ENCODE assay signal across 16 mouse cellular contexts in genomic region chr7:122186043-122186442, GRCm38 (mm10). TPM values are rescaled to one million over a fixed set of nuclear protein-coding genes. Genes with fewer than 3 reads are reported as not detected.
DNase-seq lines count a peak whose midpoint lies in the region; ATAC-seq and TF ChIP-seq lines count a peak whose summit lies in the region.
"Had no signal": no experiment of that assay in that cellular context is flagged by ENCODE, and none has a peak within 500 bp of the region (broad histone marks: within the 10 kb centered on the region; RNA-seq: fewer than 3 reads in every experiment).

Gene Ern2, minus strand, starts transcription at chr7:122186207.

- no peak for TF ChIP-seq CTCF in E14TG2a.4 (conservative IDR thresholded peaks at IDR 0.05; ENCODE audit: low read length)

- peak within 1 kb of the TSS; percentile 40 for H3K4me2 ChIP-seq in heart, embryonic 12.5 days
- H3K4me2 ChIP-seq in heart, embryonic 11.5 days, result no peak within 1 kb of the TSS; the same call in 1 of the 2 replicates
- peak within 1 kb of the TSS; percentile 49 for H3K4me2 ChIP-seq in hindbrain, embryonic 15.5 days
- H3K4me2 ChIP-seq in midbrain, embryonic 15.5 days, result peak within 1 kb of the TSS; percentile 34

- H3K9me3 ChIP-seq in heart, embryonic 12.5 days (replicated peaks), result no peaks in the 10 kb centered on the region
- H3K9me3 ChIP-seq in heart, embryonic 11.5 days (replicated peaks; ENCODE audit: control insufficient read depth, low read length), result no peaks in the 10 kb centered on the region
- H3K9me3 ChIP-seq in E14TG2a.4 (ENCODE audit: low read length), result no peaks in the 10 kb centered on the region
- H3K9me3 ChIP-seq in hindbrain, embryonic 15.5 days, result no peaks in the 10 kb centered on the region
- no peaks in the 10 kb centered on the region for H3K9me3 ChIP-seq in midbrain, embryonic 15.5 days
- H3K9me3 ChIP-seq: megakaryocyte, embryonic 14.5 days had no signal

- intact Hi-C loops in gastrocnemius, postnatal 36 days (cut with DNase I), result no loop called here

- H3K27ac ChIP-seq in heart, embryonic 12.5 days (ENCODE audit: poor library complexity, severe bottlenecking), result no peak within 1 kb of the TSS
- no peak within 1 kb of the TSS for H3K27ac ChIP-seq in heart, embryonic 11.5 days (ENCODE audit: low read depth, low read length)
- no peak within 1 kb of the TSS; the same call in 1 of the 2 replicates for H3K27ac ChIP-seq in hindbrain, embryonic 15.5 days (replicated peaks)
- no peak within 1 kb of the TSS for H3K27ac ChIP-seq in midbrain, embryonic 15.5 days

- no peaks in the 10 kb centered on the region for H3K36me3 ChIP-seq in heart, embryonic 12.5 days
- H3K36me3 ChIP-seq in heart, embryonic 11.5 days (ENCODE audit: control insufficient read depth, insufficient read depth, low read length), result no peaks in the 10 kb centered on the region
- no peaks in the 10 kb centered on the region for H3K36me3 ChIP-seq in E14TG2a.4 (ENCODE audit: insufficient read depth, low read length)
- H3K36me3 ChIP-seq in hindbrain, embryonic 15.5 days, result no peaks in the 10 kb centered on the region
- H3K36me3 ChIP-seq in midbrain, embryonic 15.5 days (replicated peaks), result no peaks in the 10 kb centered on the region

- no peak within 1 kb of the TSS for H3K9ac ChIP-seq in heart, embryonic 12.5 days
- no peak within 1 kb of the TSS for H3K9ac ChIP-seq in heart, embryonic 11.5 days (ENCODE audit: low read depth, low read length)
- no peak within 1 kb of the TSS for H3K9ac ChIP-seq in hindbrain, embryonic 15.5 days
- no peak within 1 kb of the TSS for H3K9ac ChIP-seq in midbrain, embryonic 15.5 days

- H3K4me1 ChIP-seq in heart, embryonic 12.5 days (replicated peaks), result 0 out of 2 replicates have a peak, but pooled peaks cover 4% of the 10 kb centered on the region
- no peaks in the 10 kb centered on the region for H3K4me1 ChIP-seq in heart, embryonic 11.5 days (ENCODE audit: control insufficient read depth, insufficient read depth, low read length)
- peaks cover 18% of the 10 kb centered on the region for H3K4me1 ChIP-seq in E14TG2a.4 (replicated peaks; ENCODE audit: low read depth, low read length)
- no peaks in the 10 kb centered on the region; the same call in 1 of the 2 replicates for H3K4me1 ChIP-seq in hindbrain, embryonic 15.5 days (replicated peaks)
- H3K4me1 ChIP-seq in midbrain, embryonic 15.5 days, result no peaks in the 10 kb centered on the region

- no peak within 1 kb of the TSS for H3K4me3 ChIP-seq in heart, embryonic 12.5 days
- H3K4me3 ChIP-seq in heart, embryonic 11.5 days (ENCODE audit: low read depth, low read length), result no peak within 1 kb of the TSS
- H3K4me3 ChIP-seq in E14TG2a.4 (replicated peaks; ENCODE audit: low read length), result peak within 1 kb of the TSS; percentile 49
- H3K4me3 ChIP-seq in hindbrain, embryonic 15.5 days, result peak within 1 kb of the TSS; percentile 23
- H3K4me3 ChIP-seq in midbrain, embryonic 15.5 days, result peak within 1 kb of the TSS; percentile 14
- H3K4me3 ChIP-seq: megakaryocyte, embryonic 14.5 days had no signal

- WGBS in heart, embryonic 12.5 days, result 25% methylated on average over 15 of the region's 17 CpGs
- 15% methylated on average over 14 of the region's 17 CpGs for WGBS in heart, embryonic 11.5 days (ENCODE audit: insufficient replicate concordance)
- 23% methylated on average over 17 of the region's 17 CpGs for WGBS in hindbrain, embryonic 15.5 days
- WGBS in midbrain, embryonic 15.5 days, result 33% methylated on average over 17 of the region's 17 CpGs

- peaks cover 10% of the 10 kb centered on the region for H3K27me3 ChIP-seq in heart, embryonic 12.5 days (replicated peaks)
- no peaks in the 10 kb centered on the region for H3K27me3 ChIP-seq in heart, embryonic 11.5 days (ENCODE audit: control insufficient read depth, insufficient read depth, low read length)
- peaks cover 25% of the 10 kb centered on the region for H3K27me3 ChIP-seq in E14TG2a.4 (ENCODE audit: insufficient read depth, low read length)
- no peaks in the 10 kb centered on the region for H3K27me3 ChIP-seq in hindbrain, embryonic 15.5 days
- no peaks in the 10 kb centered on the region for H3K27me3 ChIP-seq in midbrain, embryonic 15.5 days (replicated peaks)

- ATAC-seq in heart, embryonic 12.5 days (ENCODE audit: insufficient number of reproducible peaks, low FRiP score), result no peak
- ATAC-seq in heart, embryonic 11.5 days (replicated peaks; ENCODE audit: insufficient number of reproducible peaks, low FRiP score, low TSS enrichment), result no peak
- peak; percentile 38; the same call in 1 of the 2 replicates for ATAC-seq in hindbrain, embryonic 15.5 days (ENCODE audit: low FRiP score, low read depth)
- no peak for ATAC-seq in midbrain, embryonic 15.5 days (replicated peaks)

- DNase-seq in gastrocnemius, postnatal 36 days, result no peak
- DNase-seq in cerebellum, adult 11 months, result no peak
- DNase-seq in cerebellum, postnatal 25 days, result no peak
- DNase-seq: adrenal gland, postnatal 36 days; cerebellum, adult 18-20 months; gastrocnemius, postnatal 14 days; heart, postnatal 4 days; spleen, adult 18-20 months; thymus, postnatal 4 days had no signal

RNA-seq across cellular contexts. Expression of gene Ern2, which starts in this region (rescaled TPM):
- not detected in 2 replicates for polyA plus RNA-seq in heart, embryonic 12.5 days (2016; fragmentation: Nextera tagmentation; extraction: Ambion mirVana)
- polyA plus RNA-seq in heart, embryonic 11.5 days (2014; fragmentation: Nextera tagmentation; extraction: Ambion mirVana), result not detected in 2 replicates
- polyA plus RNA-seq in hindbrain, embryonic 15.5 days (2015; fragmentation: Nextera tagmentation; extraction: Ambion mirVana), result 1.1 and 1.3 TPM in 2 replicates
- polyA plus RNA-seq in midbrain, embryonic 15.5 days (2015; fragmentation: Nextera tagmentation; extraction: Ambion mirVana), result 1.9 and 2.7 TPM in 2 replicates
- total RNA-seq in gastrocnemius, postnatal 36 days (2021), result not detected
- total RNA-seq: gastrocnemius, postnatal 14 days; heart, postnatal 4 days had no signal
- polyA plus RNA-seq: liver, embryonic 16.5 days had no signal

Comparison
In these comparisons a context has a peak if more than half of its experiments do, and no peak if none do; other contexts are left out.
1. H3K4me3 ChIP-seq: peak in E14TG2a.4 (single experiment), hindbrain, embryonic 15.5 days (single experiment) and midbrain, embryonic 15.5 days (single experiment); none in heart, embryonic 12.5 days (single experiment) and heart, embryonic 11.5 days (single experiment).